Mouse (Mus musculus): ENCODE results near the gene Ubac2.

GRCm38 (mm10) chr14:121999455-121999854 lies 121.0 kb downstream of the Ubac2 start:
- TF ChIP-seq CTCF (IDR thresholded peaks at IDR 0.05; ENCODE audit: insufficient read depth, low read length) (no peak), POLR2A (IDR thresholded peaks at IDR 0.05; ENCODE audit: borderline replicate concordance, extremely low read depth, low read depth, low read length) (no peak)

Data from lung, adult 2 months (tissue).